Mouse (Mus musculus): ENCODE results near the gene 2510039O18Rik. TPM values are rescaled to one million over a fixed set of nuclear protein-coding genes. Genes with fewer than 3 reads are reported as not detected.

2510039O18Rik gene
- total RNA-seq, 2 experiments from 2014 or later, result 17.9 to 21.4 TPM

DNA sequence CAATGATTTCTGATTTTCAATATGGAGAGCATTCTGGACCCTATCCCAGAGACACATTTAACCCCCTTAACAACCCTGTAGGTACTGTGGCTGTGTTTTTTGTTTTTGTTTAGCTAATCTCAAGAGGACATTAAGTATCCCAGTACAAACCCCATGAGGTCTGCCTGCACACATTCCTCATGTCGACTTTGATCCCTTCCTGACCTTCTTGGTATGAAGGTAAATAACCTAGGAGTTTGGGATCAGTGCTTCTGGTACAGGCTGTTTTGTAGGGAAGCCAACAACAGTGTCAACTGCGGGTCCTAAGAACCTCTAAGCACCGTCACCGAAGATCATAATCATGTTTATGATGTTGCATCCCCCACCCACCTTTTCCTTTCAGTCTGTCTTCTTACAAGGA, 37.0 kb downstream of the 2510039O18Rik start:
- DNase-seq, result no peak
- intact Hi-C loops (cut with DNase I), result no loop called here

DNA sequence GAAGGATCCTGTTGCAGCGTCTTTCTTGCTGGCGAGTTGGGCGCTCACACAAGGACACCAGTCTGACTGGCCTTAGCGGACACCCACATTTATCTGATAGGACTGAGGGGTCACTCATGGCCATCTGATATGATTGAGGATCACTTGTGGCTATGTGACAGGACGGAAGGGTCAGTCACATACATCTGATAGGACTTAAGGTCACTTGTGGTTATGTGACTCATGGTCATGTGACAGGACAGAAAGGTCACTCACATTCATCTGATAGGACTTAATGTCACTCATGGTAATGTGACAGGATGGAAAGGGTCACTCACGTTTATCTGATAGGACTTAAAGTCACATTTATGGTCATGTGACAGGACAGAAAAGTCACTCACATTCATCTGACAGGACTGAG, 37.7 kb downstream of the 2510039O18Rik start:
- intact Hi-C loops (cut with DNase I), result no loop called here
- no peak for DNase-seq

DNA sequence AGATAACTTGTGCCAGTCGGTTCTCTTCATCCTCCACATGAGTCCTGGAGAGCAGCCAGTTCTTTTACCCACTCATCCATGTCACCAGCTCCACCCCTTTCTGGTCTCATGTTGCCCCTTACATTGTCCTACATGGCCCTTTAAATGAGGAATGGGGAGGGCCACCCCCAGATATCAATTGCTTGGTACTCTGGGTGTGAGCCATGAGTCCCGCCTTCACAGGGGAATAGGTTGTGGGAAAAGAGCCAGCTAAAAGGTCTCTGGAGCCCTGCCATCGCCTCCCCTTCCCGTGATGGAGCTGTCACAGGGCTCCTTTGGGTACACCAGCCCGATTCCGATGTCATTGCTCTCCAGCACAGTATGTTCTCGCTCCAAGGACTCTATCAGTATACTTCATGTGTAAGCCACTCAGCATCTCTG, 38.8 kb downstream of the 2510039O18Rik start:
- intact Hi-C loops (cut with DNase I), result no loop called here

DNA sequence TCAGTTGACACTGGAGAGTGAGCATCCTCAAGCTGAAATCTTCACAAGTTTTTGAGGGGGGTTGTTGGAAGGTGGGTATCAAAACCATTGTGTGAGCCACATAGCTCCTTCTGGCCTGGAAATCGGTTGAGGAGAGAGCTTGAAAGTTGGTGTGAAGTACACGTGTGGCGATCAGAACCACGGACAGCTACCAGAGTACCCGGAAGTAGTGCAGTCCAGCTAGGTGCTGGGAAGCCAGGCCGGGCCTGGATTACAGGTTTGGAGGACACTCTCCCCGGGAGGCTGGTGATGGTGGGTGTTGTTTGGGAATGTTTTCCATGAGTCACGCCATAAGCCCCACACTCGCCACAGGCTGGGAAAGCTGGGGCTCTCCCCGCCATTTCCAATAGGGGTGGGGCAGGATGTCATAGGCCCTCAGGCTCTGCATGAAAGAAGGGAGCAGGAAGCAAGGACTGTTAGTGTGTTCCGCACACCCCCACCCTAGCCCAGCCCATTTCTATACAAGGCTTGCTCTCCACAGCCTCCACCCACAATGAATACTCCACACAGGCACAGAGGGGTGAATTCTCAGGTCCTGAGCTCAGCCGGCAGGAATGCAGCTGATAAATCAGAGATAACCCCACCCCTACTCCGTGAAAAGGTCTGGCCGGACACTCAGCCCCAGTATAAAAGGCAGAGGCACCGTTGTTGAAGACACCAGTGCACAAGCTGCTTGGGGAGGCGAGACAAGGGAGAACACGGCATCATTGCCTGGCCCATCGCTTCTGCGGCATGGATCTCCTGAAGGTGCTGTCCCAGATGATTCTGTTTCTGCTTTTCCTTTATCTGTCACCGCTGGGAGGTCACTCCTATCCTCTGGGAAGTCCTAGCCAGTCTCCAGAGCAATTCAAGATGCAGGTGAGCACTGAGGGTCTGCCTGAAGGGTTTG, 44.8 kb downstream of the 2510039O18Rik start, which contains the start of gene Nppb:
TSS of gene Nppb (plus strand) at position 584 of the 928 bp plus-strand sequence.
- no peak for DNase-seq
- intact Hi-C loops (cut with DNase I), result no loop called here

More for the DNA sequence above, 38.8 kb downstream of the 2510039O18Rik start:
- DNase-seq, result no peak

- intact Hi-C loops (cut with DNase I), result no loop called here
- no peak for DNase-seq
These were observed 52.9 kb downstream of the 2510039O18Rik start for GRCm38 (mm10) chr4:147993571-147994095.

DNA sequence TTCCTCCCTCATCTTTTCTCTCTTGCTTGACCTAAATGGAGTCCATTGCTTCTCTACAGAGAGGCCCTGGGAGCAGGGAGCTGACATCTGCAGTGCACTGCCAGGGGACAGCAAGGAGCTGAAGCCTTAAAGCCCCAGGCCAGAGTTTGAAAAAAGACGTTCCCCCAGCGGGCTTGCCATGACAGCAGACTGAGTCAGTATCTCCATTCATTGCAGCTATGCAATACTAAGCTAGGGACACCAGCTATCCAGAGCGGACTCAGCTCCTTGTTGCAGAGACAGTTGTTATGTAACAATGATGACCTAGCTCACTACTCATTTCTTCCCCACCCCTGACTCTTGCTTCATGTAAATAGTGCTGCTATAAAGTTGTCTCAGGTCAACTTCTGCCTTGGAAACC, 54.6 kb downstream of the 2510039O18Rik start:
- intact Hi-C loops (cut with DNase I), result no loop called here
- no peak for DNase-seq

Other genes starting within 250 kb of the 2510039O18Rik start
- not detected for gene Zfp534, start 238.3 kb upstream of the 2510039O18Rik start, total RNA-seq (2021)
- gene Zfp984, start 131.1 kb upstream of the 2510039O18Rik start, total RNA-seq (2021), result under 1 TPM; 0.74 to 0.87 TPM
- 1 to 10 TPM; 7.1 to 7.9 TPM for gene Zfp933, start 92.5 kb upstream of the 2510039O18Rik start, total RNA-seq (2021)
- gene Miip, start 72.1 kb upstream of the 2510039O18Rik start, total RNA-seq (2021), result 1 to 10 TPM; 4.0 to 6.3 TPM
- gene Fv1, start 71.9 kb upstream of the 2510039O18Rik start, total RNA-seq (2021), result 1 to 10 TPM; 3.8 to 5.8 TPM
- gene Mfn2, start 36.2 kb upstream of the 2510039O18Rik start, total RNA-seq (2021), result 100 to 1,000 TPM; 406 to 426 TPM
- 10 to 100 TPM; 21.8 to 25.6 TPM for gene Plod1, start 4.1 kb upstream of the 2510039O18Rik start, total RNA-seq (2021)
- not detected for gene Nppb, start 44.9 kb downstream of the 2510039O18Rik start, total RNA-seq (2021)
- not detected for gene Nppa, start 59.8 kb downstream of the 2510039O18Rik start, total RNA-seq (2021)
- 1 to 10 TPM; 3.9 to 4.6 TPM for gene Clcn6, start 97.9 kb downstream of the 2510039O18Rik start, total RNA-seq (2021)
- gene Mthfr, start 98.2 kb downstream of the 2510039O18Rik start, total RNA-seq (2021), result 1 to 10 TPM; 5.6 to 9.6 TPM
- 10 to 100 TPM in 1 of 2 experiments, 1 to 10 TPM in 1; 9.8 to 11.4 TPM for gene Agtrap, start 147.1 kb downstream of the 2510039O18Rik start, total RNA-seq (2021)
- gene Mad2l2, start 189.5 kb downstream of the 2510039O18Rik start, total RNA-seq (2021), result 10 to 100 TPM; 10.9 to 12.6 TPM
- under 1 TPM in 1 of 2 experiments, not detected in 1; 0.10 TPM for gene Draxin, start 189.8 kb downstream of the 2510039O18Rik start, total RNA-seq (2021)
- gene Fbxo6, start 211.2 kb downstream of the 2510039O18Rik start, total RNA-seq (2021), result 10 to 100 TPM; 32.7 to 33.5 TPM
- gene Fbxo44, start 219.6 kb downstream of the 2510039O18Rik start, total RNA-seq (2021), result 1 to 10 TPM; 6.3 to 9.1 TPM
- gene Fbxo2, start 219.7 kb downstream of the 2510039O18Rik start, total RNA-seq (2021), result not detected